Mouse (Mus musculus) C2C12 (cell line): ENCODE data around the gene Gm45753.

Experiments used
- CEBPB ChIP-seq: IDR thresholded peaks from one replicate; pipeline ENCODE4 v1.6.1; 2011; ENCODE audit warnings: low read depth, mild to moderate bottlenecking, control low read depth, moderate library complexity
- CTCF ChIP-seq: IDR thresholded peaks from one replicate; pipeline ENCODE4 v1.5.1; 2011; ENCODE audit not compliant: control insufficient read depth, insufficient read depth, insufficient read length
- FOSL1 ChIP-seq: IDR thresholded peaks from one replicate; pipeline ENCODE4 v1.8.0; 2011; ENCODE audit warnings: mild to moderate bottlenecking, low read length; ENCODE audit not compliant: poor library complexity, insufficient read depth, severe bottlenecking
- MAX ChIP-seq: IDR thresholded peaks from one replicate; pipeline ENCODE4 v1.6.1; 2011; ENCODE audit warnings: mild to moderate bottlenecking, control low read depth
- MYOD1 ChIP-seq: IDR thresholded peaks from one replicate; pipeline ENCODE4 v1.6.1; 2011; ENCODE audit warnings: low read depth; ENCODE audit not compliant: control insufficient read depth, insufficient read length
- MYOG ChIP-seq: IDR thresholded peaks from one replicate; pipeline ENCODE4 v1.6.1; 2011; ENCODE audit not compliant: control insufficient read depth, insufficient read length; ENCODE audit errors: extremely low read depth
- USF1 ChIP-seq: IDR thresholded peaks from one replicate; pipeline ENCODE4 v1.6.1; 2011; ENCODE audit warnings: low read depth, mild to moderate bottlenecking, control low read depth, moderate library complexity

- TF ChIP-seq MAX, result no peak
- TF ChIP-seq USF1, result no peak
- no peak for TF ChIP-seq CTCF
- TF ChIP-seq MYOG, result no peak
- no peak for TF ChIP-seq MYOD1
- no peak for TF ChIP-seq FOSL1
- no peak for TF ChIP-seq CEBPB
Observed at GRCm38 (mm10) chr8:45235228-45235627, 73.0 kb downstream of the Gm45753 start.
